Mouse (Mus musculus) liver, embryonic 16.5 days (tissue): Measurements from ENCODE around the gene Apobec2. TPM values are rescaled to one million over a fixed set of nuclear protein-coding genes. Genes with fewer than 3 reads are reported as not detected.

Experiments used
- ATAC-seq: fragments of 200-750 bp; cut with Nextera tagmentation; 2 replicates; pipeline ENCODE4 v1.8.0; 2017; ENCODE audit warnings: low read depth, mild to moderate bottlenecking, moderate number of reproducible peaks, moderate library complexity
- H3K27ac ChIP-seq: fragments of 300-500 bp; sonication (generic); 2 replicates; pipeline ENCODE4 v1.5.1; 2014; ENCODE audit warnings: mild to moderate bottlenecking, low read length
- H3K27me3 ChIP-seq: fragments of 300-500 bp; sonication (generic); 2 replicates; pipeline ENCODE4 v1.6.1; 2014; ENCODE audit warnings: low read depth, low read length, mixed read lengths; ENCODE audit not compliant: control insufficient read depth, insufficient read depth
- H3K36me3 ChIP-seq: fragments of 300-500 bp; sonication (generic); 2 replicates; pipeline ENCODE4 v1.6.1; 2014; ENCODE audit warnings: mild to moderate bottlenecking; ENCODE audit not compliant: control insufficient read depth, insufficient read depth
- H3K4me1 ChIP-seq: fragments of 300-500 bp; sonication (generic); 2 replicates; pipeline ENCODE4 v1.6.1; 2014; ENCODE audit warnings: low read depth, low read length, mixed read lengths; ENCODE audit not compliant: control insufficient read depth
- H3K4me2 ChIP-seq: fragments of 300-500 bp; sonication (generic); 2 replicates; pipeline ENCODE4 v1.6.1; 2014; ENCODE audit warnings: low read depth, low read length, mixed read lengths
- H3K4me3 ChIP-seq: fragments of 300-500 bp; sonication (generic); 2 replicates; pipeline ENCODE4 v1.5.1; 2014; ENCODE audit warnings: low read depth, mild to moderate bottlenecking, low read length
- H3K9ac ChIP-seq: fragments of 300-500 bp; sonication (generic); 2 replicates; pipeline ENCODE4 v1.6.1; 2014; ENCODE audit warnings: low read depth, low read length
- H3K9me3 ChIP-seq: fragments of 300-500 bp; sonication (generic); replicated peaks from 2 replicates; pipeline ENCODE4 v1.6.1; 2016; ENCODE audit warnings: low read length; ENCODE audit not compliant: control insufficient read depth
- WGBS: fragments of 180-500 bp; shearing (Covaris S2); extraction: QIAGEN DNeasy Blood & Tissue Kit; methylation state at CpG from one replicate; pipeline ENCODE4 v1.1.7; 2014; ENCODE audit not compliant: insufficient replicate concordance; 5-methylcytosine and 5-hydroxymethylcytosine counted together
- polyA plus RNA-seq: library from polyadenylated mRNA; unstranded; fragments of >200 nt; fragmentation: Nextera tagmentation; extraction: Ambion mirVana; gene quantifications from 2 replicates; pipeline ENCODE4 v1.2.1, GENCODE M21; 2015

Apobec2 gene
- polyA plus RNA-seq, 1 experiment from 2014 or later: 4.3 TPM

GRCm38 (mm10) chr17:48447675-48448074, 14.9 kb upstream of the Apobec2 start:
- WGBS: 48% methylated on average over 8 of the region's 8 CpGs
- peaks cover 48% of the 10 kb centered on the region for H3K4me1 ChIP-seq
- peak; percentile 36 for ATAC-seq
- peaks cover 10% of the 10 kb centered on the region; the same call in 1 of the 2 replicates for H3K36me3 ChIP-seq
- H3K4me3 ChIP-seq: peak overlapping the region; percentile 64
- peak overlapping the region; percentile 78 for H3K4me2 ChIP-seq
- no peaks in the 10 kb centered on the region for H3K27me3 ChIP-seq
- peak overlapping the region; percentile 77 for H3K9ac ChIP-seq
- no peaks in the 10 kb centered on the region for H3K9me3 ChIP-seq
- H3K27ac ChIP-seq: peak overlapping the region; percentile 98

DNA sequence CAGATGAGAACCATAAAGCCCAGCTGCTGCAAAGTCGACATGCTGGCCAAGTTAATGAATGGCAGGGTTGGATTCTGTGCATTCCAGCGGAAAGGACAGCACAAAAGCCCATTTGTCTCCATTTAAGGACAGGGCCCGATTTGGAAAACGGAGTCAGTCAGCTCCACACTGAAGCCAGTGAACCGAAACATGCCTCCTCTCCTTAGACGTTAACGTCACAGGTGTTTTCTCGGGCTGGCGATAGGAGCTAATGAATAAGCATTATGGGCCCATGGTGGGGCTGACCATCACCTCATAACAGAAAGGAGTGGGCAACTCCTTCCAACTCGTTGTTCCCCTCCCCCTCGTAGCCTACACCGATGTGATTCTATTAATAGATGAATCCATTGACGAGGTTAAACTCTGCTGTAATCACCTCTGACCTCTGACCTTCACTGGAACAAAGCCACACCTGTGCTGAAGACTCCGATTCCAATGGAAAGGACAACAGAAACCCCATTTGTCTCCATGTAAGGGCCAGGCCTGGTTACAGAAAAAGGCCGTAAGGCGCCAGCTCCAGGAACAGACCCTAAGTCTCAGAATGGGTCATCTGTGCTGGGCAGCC, 10.9 kb upstream of the Apobec2 start:
- Histone ChIP-seq H3K9ac (no peak overlapping the region), H3K27me3 (no peaks in the 10 kb centered on the region), H3K4me3 (no peak overlapping the region), H3K4me1 (peaks cover 21% of the 10 kb centered on the region), H3K9me3 (no peaks in the 10 kb centered on the region), H3K4me2 (no peak overlapping the region), H3K36me3 (peaks cover 6% of the 10 kb centered on the region; the same call in 1 of the 2 replicates), H3K27ac (no peak overlapping the region)
- ATAC-seq: no peak
- WGBS: 80% methylated on average over 16 of the region's 16 CpGs

- Histone ChIP-seq H3K27me3 (no peaks in the 10 kb centered on the region), H3K4me2 (no peak overlapping the region), H3K4me3 (no peak overlapping the region), H3K36me3 (no peaks in the 10 kb centered on the region; the same call in 1 of the 2 replicates), H3K4me1 (peaks cover 15% of the 10 kb centered on the region), H3K27ac (no peak overlapping the region), H3K9me3 (no peaks in the 10 kb centered on the region), H3K9ac (no peak overlapping the region)
- no peak for ATAC-seq
- 68% methylated on average over 7 of the region's 7 CpGs for WGBS
These were observed 10.2 kb upstream of the Apobec2 start for GRCm38 (mm10) chr17:48442745-48443457.

DNA sequence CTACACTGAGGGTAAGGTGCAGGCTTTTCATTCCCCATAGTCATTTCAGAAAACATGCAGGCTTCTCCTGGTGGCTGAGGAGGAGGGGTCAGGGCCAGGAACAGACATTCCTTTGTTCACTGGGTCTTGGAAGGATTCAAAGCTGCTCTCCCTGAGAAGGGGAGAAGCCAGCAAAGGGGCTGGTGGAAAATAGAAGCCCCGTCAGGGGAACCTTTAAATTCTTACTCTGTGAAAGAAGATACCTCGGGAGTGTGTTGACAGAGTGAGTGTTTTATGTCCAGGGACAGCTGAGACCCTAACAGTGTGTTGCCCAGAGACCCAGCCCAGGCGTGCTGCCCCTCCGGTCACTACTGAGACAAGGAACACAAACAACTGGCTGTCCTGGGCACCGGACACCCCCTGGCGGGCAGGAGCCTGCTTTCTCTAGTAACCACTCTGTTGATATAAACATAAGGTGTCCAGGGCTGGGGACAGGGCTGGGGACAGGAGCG, 4.7 kb upstream of the Apobec2 start:
- H3K9ac ChIP-seq: no peak overlapping the region
- H3K27ac ChIP-seq: no peak overlapping the region

DNA sequence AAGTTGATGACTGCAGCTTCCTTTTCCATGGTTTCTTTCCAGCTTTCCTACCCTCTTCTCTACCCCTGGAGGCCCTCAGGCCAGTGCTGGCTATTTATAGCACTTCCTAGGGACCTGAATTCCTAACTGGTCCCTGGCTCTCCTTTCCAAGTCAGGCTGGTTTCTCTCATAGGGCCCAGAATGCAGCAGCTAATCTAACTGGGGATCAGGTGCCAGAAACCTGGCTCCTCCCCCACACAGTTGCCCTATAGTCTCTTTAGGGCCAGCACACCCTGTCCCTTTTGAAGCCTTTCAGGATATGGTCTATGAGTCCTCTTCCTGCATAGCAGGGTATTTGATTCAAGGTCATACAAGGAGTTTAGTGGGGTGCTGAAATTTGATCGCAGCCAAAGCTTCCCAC, 3.8 kb upstream of the Apobec2 start:
- Histone ChIP-seq H3K27ac (no peak overlapping the region), H3K4me1 (peaks cover 10% of the 10 kb centered on the region), H3K27me3 (no peaks in the 10 kb centered on the region), H3K9me3 (no peaks in the 10 kb centered on the region), H3K9ac (no peak overlapping the region), H3K4me2 (no peak overlapping the region), H3K4me3 (no peak overlapping the region), H3K36me3 (no peaks in the 10 kb centered on the region)
- ATAC-seq: no peak
- 79% methylated on average over 1 of the region's 1 CpGs for WGBS

More for the DNA sequence above, 4.7 kb upstream of the Apobec2 start:
- H3K27me3 ChIP-seq: no peaks in the 10 kb centered on the region
- H3K4me3 ChIP-seq: no peak overlapping the region
- 62% methylated on average over 7 of the region's 7 CpGs for WGBS
- H3K4me1 ChIP-seq: peaks cover 7% of the 10 kb centered on the region
- ATAC-seq: no peak
- H3K36me3 ChIP-seq: no peaks in the 10 kb centered on the region
- no peaks in the 10 kb centered on the region for H3K9me3 ChIP-seq
- no peak overlapping the region for H3K4me2 ChIP-seq

DNA sequence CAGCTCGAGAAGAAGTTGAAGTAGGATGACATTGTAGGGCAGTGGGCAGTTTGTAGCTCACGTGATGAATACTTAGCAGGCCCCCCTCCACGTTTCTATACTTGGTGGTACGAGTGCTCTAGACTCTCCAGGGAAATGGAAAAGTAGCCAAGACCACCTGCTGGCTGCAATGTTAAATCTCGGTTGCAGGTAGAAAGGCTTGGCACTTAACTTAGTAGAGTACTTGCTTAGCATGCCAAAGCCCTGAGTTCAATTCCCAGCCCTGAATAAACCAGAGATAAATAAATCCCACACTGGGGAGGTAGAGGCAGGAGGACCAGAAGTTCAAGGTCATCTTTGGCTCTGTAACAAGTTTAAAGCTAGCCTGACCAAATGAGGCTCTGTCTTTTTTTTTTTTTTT, 1.7 kb upstream of the Apobec2 start:
- Histone ChIP-seq H3K4me3 (no peak overlapping the region), H3K27me3 (no peaks in the 10 kb centered on the region), H3K9ac (no peak overlapping the region), H3K4me1 (peaks cover 14% of the 10 kb centered on the region), H3K9me3 (no peaks in the 10 kb centered on the region), H3K27ac (no peak overlapping the region), H3K36me3 (no peaks in the 10 kb centered on the region), H3K4me2 (no peak overlapping the region)
- WGBS: 65% methylated on average over 5 of the region's 5 CpGs
- ATAC-seq: no peak

GRCm38 (mm10) chr17:48433689-48434330, 1.1 kb upstream of the Apobec2 start:
- no peak for ATAC-seq
- no peaks in the 10 kb centered on the region for H3K36me3 ChIP-seq
- H3K27me3 ChIP-seq: no peaks in the 10 kb centered on the region
- H3K4me2 ChIP-seq: no peak overlapping the region
- H3K9ac ChIP-seq: no peak overlapping the region
- 49% methylated on average over 6 of the region's 6 CpGs for WGBS
- H3K9me3 ChIP-seq: no peaks in the 10 kb centered on the region
- peaks cover 14% of the 10 kb centered on the region for H3K4me1 ChIP-seq
- H3K27ac ChIP-seq: no peak overlapping the region
- H3K4me3 ChIP-seq: no peak overlapping the region

GRCm38 (mm10) chr17:48433006-48433655, 401 bp upstream of the Apobec2 start:
- Histone ChIP-seq H3K9ac (no peak overlapping the region), H3K27ac (no peak overlapping the region)

More at GRCm38 (mm10) chr17:48433006-48433655, 401 bp upstream of the Apobec2 start:
- Histone ChIP-seq H3K27me3 (no peaks in the 10 kb centered on the region), H3K4me1 (peaks cover 14% of the 10 kb centered on the region), H3K4me3 (no peak overlapping the region), H3K36me3 (no peaks in the 10 kb centered on the region), H3K9me3 (no peaks in the 10 kb centered on the region), H3K4me2 (no peak overlapping the region)
- 73% methylated on average over 20 of the region's 20 CpGs for WGBS
- no peak for ATAC-seq
